Mouse (Mus musculus) C2C12 (cell line): Measurements from ENCODE around the gene Wapl. TPM values are rescaled to one million over a fixed set of nuclear protein-coding genes. Genes with fewer than 3 reads are reported as not detected.

ENCODE experiments used
- H3K27me3 ChIP-seq: one replicate; pipeline ENCODE4 v1.6.1; 2011; ENCODE audit not compliant: control insufficient read depth, insufficient read depth, insufficient read length
- H3K36me3 ChIP-seq: one replicate; pipeline ENCODE4 v1.6.1; 2011; ENCODE audit not compliant: control insufficient read depth, insufficient read depth
- H3K4me3 ChIP-seq: one replicate; pipeline ENCODE4 v1.5.1; 2011; ENCODE audit warnings: mild to moderate bottlenecking, control low read depth; ENCODE audit not compliant: poor library complexity, insufficient read depth, severe bottlenecking
- H3K79me2 ChIP-seq: one replicate; pipeline ENCODE4 v1.6.1; 2011; ENCODE audit not compliant: control insufficient read depth, insufficient read depth
- H3K79me3 ChIP-seq: one replicate; pipeline ENCODE4 v1.6.1; 2011; ENCODE audit warnings: low read depth, control low read depth
- H3ac ChIP-seq: one replicate; pipeline ENCODE3; 2011; ENCODE audit warnings: low read depth; ENCODE audit not compliant: control insufficient read depth, insufficient read length
- CEBPB ChIP-seq: IDR thresholded peaks from one replicate; pipeline ENCODE4 v1.6.1; 2011; ENCODE audit warnings: low read depth, mild to moderate bottlenecking, control low read depth, moderate library complexity
- CTCF ChIP-seq: IDR thresholded peaks from one replicate; pipeline ENCODE4 v1.5.1; 2011; ENCODE audit not compliant: control insufficient read depth, insufficient read depth, insufficient read length
- FOSL1 ChIP-seq: IDR thresholded peaks from one replicate; pipeline ENCODE4 v1.8.0; 2011; ENCODE audit warnings: mild to moderate bottlenecking, low read length; ENCODE audit not compliant: poor library complexity, insufficient read depth, severe bottlenecking
- MAX ChIP-seq: IDR thresholded peaks from one replicate; pipeline ENCODE4 v1.6.1; 2011; ENCODE audit warnings: mild to moderate bottlenecking, control low read depth
- MYOD1 ChIP-seq: IDR thresholded peaks from one replicate; pipeline ENCODE4 v1.6.1; 2011; ENCODE audit warnings: low read depth; ENCODE audit not compliant: control insufficient read depth, insufficient read length
- MYOG ChIP-seq: IDR thresholded peaks from one replicate; pipeline ENCODE4 v1.6.1; 2011; ENCODE audit not compliant: control insufficient read depth, insufficient read length; ENCODE audit errors: extremely low read depth
- USF1 ChIP-seq: IDR thresholded peaks from one replicate; pipeline ENCODE4 v1.6.1; 2011; ENCODE audit warnings: low read depth, mild to moderate bottlenecking, control low read depth, moderate library complexity
- polyA plus RNA-seq: library from polyadenylated mRNA; unstranded; fragments of >200 nt; fragmentation: generic; extraction: Trizol; gene quantifications from one replicate; pipeline ENCODE4 v1.2.1, GENCODE M21; 2012; ENCODE audit warnings: missing spikeins

The Wapl gene
- polyA plus RNA-seq, 1 experiment, result 9.7 TPM

GRCm38 (mm10) chr14:34661621-34662477 lies 11.9 kb upstream of the Wapl start:
- Histone ChIP-seq H3K4me3 (no peak overlapping the region), H3K79me3 (no peaks in the 10 kb centered on the region), H3ac (peak overlapping the region; percentile 15), H3K79me2 (no peaks in the 10 kb centered on the region), H3K36me3 (no peaks in the 10 kb centered on the region), H3K27me3 (peaks cover 3% of the 10 kb centered on the region)
- TF ChIP-seq FOSL1 (no peak), MYOD1 (no peak), MYOG (no peak), USF1 (no peak), CEBPB (no peak), CTCF (no peak), MAX (no peak)

- H3K36me3 ChIP-seq, result no peaks in the 10 kb centered on the region
- TF ChIP-seq USF1, result no peak
- no peak for TF ChIP-seq FOSL1
- TF ChIP-seq MAX, result no peak
- no peak for TF ChIP-seq MYOG
- TF ChIP-seq CTCF, result no peak
- TF ChIP-seq CEBPB, result no peak
- no peak for TF ChIP-seq MYOD1
- H3K79me3 ChIP-seq, result no peaks in the 10 kb centered on the region
- H3K79me2 ChIP-seq, result no peaks in the 10 kb centered on the region
- H3K27me3 ChIP-seq, result peaks cover 3% of the 10 kb centered on the region
- no peak overlapping the region for H3K4me3 ChIP-seq
- no peak overlapping the region for H3ac ChIP-seq
Measured at GRCm38 (mm10) chr14:34662478-34662826, 11.3 kb upstream of the Wapl start.

GRCm38 (mm10) chr14:34663381-34663780 lies 10.3 kb upstream of the Wapl start:
- H3K27me3 ChIP-seq, result peaks cover 6% of the 10 kb centered on the region
- H3K79me3 ChIP-seq, result no peaks in the 10 kb centered on the region
- H3K36me3 ChIP-seq, result no peaks in the 10 kb centered on the region
- H3ac ChIP-seq, result no peak overlapping the region
- TF ChIP-seq FOSL1 (no peak), CEBPB (no peak), MYOG (no peak), MYOD1 (no peak), MAX (no peak), CTCF (no peak), USF1 (no peak)
- no peaks in the 10 kb centered on the region for H3K79me2 ChIP-seq
- no peak overlapping the region for H3K4me3 ChIP-seq

- Histone ChIP-seq H3ac (no peak overlapping the region), H3K36me3 (no peaks in the 10 kb centered on the region)
Measured at GRCm38 (mm10) chr14:34669082-34669481, 4.6 kb upstream of the Wapl start.

GRCm38 (mm10) chr14:34670256-34670655 lies 3.5 kb upstream of the Wapl start:
- Histone ChIP-seq H3K27me3 (peaks cover 3% of the 10 kb centered on the region), H3K36me3 (no peaks in the 10 kb centered on the region), H3K4me3 (no peak overlapping the region), H3K79me2 (peaks cover 16% of the 10 kb centered on the region), H3ac (no peak overlapping the region), H3K79me3 (peaks cover 13% of the 10 kb centered on the region)
- TF ChIP-seq MAX, result no peak
- TF ChIP-seq CTCF, result no peak
- no peak for TF ChIP-seq FOSL1
- no peak for TF ChIP-seq MYOG
- no peak for TF ChIP-seq MYOD1
- TF ChIP-seq CEBPB, result no peak
- TF ChIP-seq USF1, result no peak

More at GRCm38 (mm10) chr14:34669082-34669481, 4.6 kb upstream of the Wapl start:
- Histone ChIP-seq H3K4me3 (no peak overlapping the region), H3K79me3 (peaks cover under 1% of the 10 kb centered on the region), H3K79me2 (peaks cover 4% of the 10 kb centered on the region), H3K27me3 (peaks cover 3% of the 10 kb centered on the region)
- TF ChIP-seq CTCF, result no peak
- no peak for TF ChIP-seq USF1
- no peak for TF ChIP-seq FOSL1
- TF ChIP-seq MAX, result no peak
- TF ChIP-seq CEBPB, result no peak
